Mouse (Mus musculus): ENCODE measurements around the gene Cyp2d11. TPM values are rescaled to one million over a fixed set of nuclear protein-coding genes. Genes with fewer than 3 reads are reported as not detected.
"Not testable (repeated sequence)": the region's sequence is repeated elsewhere in the genome, so short reads cannot be mapped to it uniquely, and the experiment has no call there.

The Cyp2d11 gene
- polyA plus RNA-seq, 1 experiment from 2014 or later, result not detected

DNA sequence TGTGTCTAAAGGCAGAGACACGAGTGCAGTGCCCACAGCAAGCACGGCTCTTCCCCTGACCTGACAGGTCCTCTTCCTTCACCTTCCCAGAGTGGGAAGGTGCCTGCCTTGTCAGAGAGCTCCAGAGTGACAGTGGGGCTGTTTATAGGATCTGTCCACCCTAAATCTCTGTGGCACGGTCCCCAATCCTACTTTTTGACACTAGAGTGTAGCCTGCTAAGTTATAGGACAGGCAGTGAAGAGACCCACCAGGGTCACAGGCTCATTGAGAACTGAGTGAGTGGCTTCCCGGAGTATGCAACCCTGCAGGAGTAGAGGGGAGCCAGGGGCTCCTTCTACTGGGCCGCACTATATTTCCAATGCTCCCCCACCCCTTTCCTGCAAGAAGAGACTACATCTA is 16.1 kb downstream of the Cyp2d11 start:
- Histone ChIP-seq H3K4me3 (ENCODE audit: low read depth, low read length) (no peak overlapping the region), H3K9ac (ENCODE audit: low read length) (no peak overlapping the region), H3K9me3 (ENCODE audit: control insufficient read depth, low read length) (no peaks in the 10 kb centered on the region), H3K4me1 (replicated peaks; ENCODE audit: control insufficient read depth, insufficient read depth, low read length) (peaks cover 23% of the 10 kb centered on the region; the same call in 1 of the 2 replicates), H3K27me3 (replicated peaks; ENCODE audit: control insufficient read depth, insufficient read depth, low read length) (no peaks in the 10 kb centered on the region), H3K36me3 (ENCODE audit: control insufficient read depth, insufficient read depth, low read length) (0 out of 2 replicates have a peak, but pooled peaks cover 6% of the 10 kb centered on the region), H3K4me2 (ENCODE audit: low read length) (no peak overlapping the region), H3K27ac (ENCODE audit: low read depth) (no peak overlapping the region)
- 66% methylated on average over 5 of the region's 5 CpGs for WGBS
- DNase-seq (ENCODE audit: low spot score) (peak; percentile 48), ATAC-seq (replicated peaks; ENCODE audit: low FRiP score, low TSS enrichment, low read depth) (no peak)

DNA sequence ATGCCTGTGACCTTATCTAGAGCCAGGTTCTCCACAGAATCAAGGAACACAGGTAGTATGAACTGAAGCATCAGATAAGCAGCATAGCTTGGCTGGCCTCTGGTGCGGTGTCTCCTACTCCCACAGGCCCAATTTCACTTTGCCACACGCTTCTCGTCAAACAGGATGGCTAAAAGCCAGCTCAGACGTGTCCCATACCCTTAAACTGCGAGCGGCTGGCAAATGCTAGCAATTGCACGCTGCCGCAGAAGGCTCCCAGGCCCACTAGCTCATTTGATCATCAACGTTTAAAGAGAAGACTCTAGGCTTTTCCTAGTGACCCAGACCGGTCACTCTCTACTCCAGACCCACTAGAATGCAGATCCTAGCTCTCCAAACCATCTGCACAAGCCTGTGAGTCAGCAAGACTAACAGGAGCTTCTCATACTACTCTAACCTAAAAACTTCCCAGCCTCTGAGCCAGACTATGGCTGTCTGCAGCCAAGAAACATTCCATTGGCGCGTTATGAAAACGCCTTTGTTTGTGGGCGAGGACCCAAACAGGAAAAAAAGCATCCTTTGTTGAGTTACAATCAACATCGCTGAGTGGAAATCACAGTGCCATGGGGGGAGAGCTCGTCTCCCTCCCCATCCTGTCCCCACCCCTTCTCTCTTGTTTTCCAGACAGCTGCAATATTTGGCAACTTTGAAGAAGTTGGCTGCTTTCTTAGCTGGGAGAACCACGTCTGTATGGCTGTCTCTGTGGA is 17.3 kb downstream of the Cyp2d11 start:
- Histone ChIP-seq H3K4me2 (ENCODE audit: low read length) (no peak overlapping the region), H3K27me3 (replicated peaks; ENCODE audit: control insufficient read depth, insufficient read depth, low read length) (no peaks in the 10 kb centered on the region), H3K36me3 (ENCODE audit: control insufficient read depth, insufficient read depth, low read length) (0 out of 2 replicates have a peak, but pooled peaks cover 6% of the 10 kb centered on the region), H3K27ac (ENCODE audit: low read depth) (no peak overlapping the region), H3K9me3 (ENCODE audit: control insufficient read depth, low read length) (no peaks in the 10 kb centered on the region), H3K4me1 (replicated peaks; ENCODE audit: control insufficient read depth, insufficient read depth, low read length) (peaks cover 23% of the 10 kb centered on the region; the same call in 1 of the 2 replicates), H3K9ac (ENCODE audit: low read length) (no peak overlapping the region), H3K4me3 (ENCODE audit: low read depth, low read length) (no peak overlapping the region)
- WGBS, result 75% methylated on average over 17 of the region's 17 CpGs
- ATAC-seq (replicated peaks; ENCODE audit: low FRiP score, low TSS enrichment, low read depth), result no peak
- DNase-seq (ENCODE audit: low spot score), result peak; percentile 45

DNA sequence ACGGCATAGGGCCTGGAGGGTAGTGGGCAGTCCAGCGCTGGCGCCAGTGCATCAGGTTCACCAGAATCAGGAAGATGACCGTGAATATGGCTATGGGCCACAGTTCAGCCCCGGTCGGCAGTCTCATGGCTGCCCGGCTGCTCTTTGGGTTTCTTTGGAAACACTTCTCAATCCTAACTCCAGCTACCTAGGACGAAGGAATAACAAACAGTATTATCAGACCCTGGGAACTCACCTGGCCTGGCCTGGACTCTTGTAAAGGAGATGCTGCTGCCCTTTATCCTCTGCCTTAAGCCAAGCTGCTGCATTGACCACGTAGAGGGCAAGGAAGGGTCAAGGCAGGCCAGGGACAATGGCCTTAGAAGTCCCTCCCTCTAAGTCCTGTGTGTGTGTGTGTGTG is 18.0 kb downstream of the Cyp2d11 start:
- no peak overlapping the region for H3K27ac ChIP-seq (ENCODE audit: low read depth)
- no peaks in the 10 kb centered on the region for H3K27me3 ChIP-seq (replicated peaks; ENCODE audit: control insufficient read depth, insufficient read depth, low read length)
- ATAC-seq (replicated peaks; ENCODE audit: low FRiP score, low TSS enrichment, low read depth) (no peak), DNase-seq (ENCODE audit: low spot score) (peak; percentile 44)
- no peak overlapping the region for H3K9ac ChIP-seq (ENCODE audit: low read length)
- WGBS, result 90% methylated on average over 9 of the region's 9 CpGs
- H3K4me3 ChIP-seq (ENCODE audit: low read depth, low read length), result no peak overlapping the region
- H3K9me3 ChIP-seq (ENCODE audit: control insufficient read depth, low read length), result no peaks in the 10 kb centered on the region
- H3K4me1 ChIP-seq (replicated peaks; ENCODE audit: control insufficient read depth, insufficient read depth, low read length), result peaks cover 22% of the 10 kb centered on the region; the same call in 1 of the 2 replicates
- H3K36me3 ChIP-seq (ENCODE audit: control insufficient read depth, insufficient read depth, low read length), result 0 out of 2 replicates have a peak, but pooled peaks cover 6% of the 10 kb centered on the region
- no peak overlapping the region for H3K4me2 ChIP-seq (ENCODE audit: low read length)

DNA sequence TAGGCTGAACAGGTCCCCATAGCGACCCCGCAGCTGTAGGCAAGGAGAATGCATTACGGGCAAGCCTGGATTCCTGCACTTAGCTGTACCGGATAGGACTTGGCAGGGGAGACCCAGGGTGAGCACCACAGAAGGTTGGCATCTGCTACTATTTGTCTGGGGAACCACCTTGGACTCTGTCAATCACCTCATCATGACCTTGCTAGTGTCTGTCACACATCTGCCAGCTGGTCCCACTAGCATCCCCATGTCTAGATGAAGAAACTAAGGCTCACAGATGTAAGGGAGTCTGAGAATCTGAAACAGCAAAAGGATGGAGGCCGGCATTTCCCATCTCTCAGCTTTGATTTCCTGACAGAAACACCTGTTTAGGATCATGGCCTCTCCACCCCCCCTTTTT is 19.4 kb downstream of the Cyp2d11 start:
- Histone ChIP-seq H3K4me1 (replicated peaks; ENCODE audit: control insufficient read depth, insufficient read depth, low read length) (peaks cover 14% of the 10 kb centered on the region; the same call in 1 of the 2 replicates), H3K36me3 (ENCODE audit: control insufficient read depth, insufficient read depth, low read length) (0 out of 2 replicates have a peak, but pooled peaks cover 6% of the 10 kb centered on the region), H3K4me3 (ENCODE audit: low read depth, low read length) (no peak overlapping the region), H3K27ac (ENCODE audit: low read depth) (no peak overlapping the region), H3K9ac (ENCODE audit: low read length) (no peak overlapping the region), H3K9me3 (ENCODE audit: control insufficient read depth, low read length) (no peaks in the 10 kb centered on the region), H3K4me2 (ENCODE audit: low read length) (no peak overlapping the region), H3K27me3 (replicated peaks; ENCODE audit: control insufficient read depth, insufficient read depth, low read length) (no peaks in the 10 kb centered on the region)
- ATAC-seq (replicated peaks; ENCODE audit: low FRiP score, low TSS enrichment, low read depth) (no peak), DNase-seq (ENCODE audit: low spot score) (peak; percentile 36)
- WGBS, result 90% methylated on average over 5 of the region's 5 CpGs

DNA sequence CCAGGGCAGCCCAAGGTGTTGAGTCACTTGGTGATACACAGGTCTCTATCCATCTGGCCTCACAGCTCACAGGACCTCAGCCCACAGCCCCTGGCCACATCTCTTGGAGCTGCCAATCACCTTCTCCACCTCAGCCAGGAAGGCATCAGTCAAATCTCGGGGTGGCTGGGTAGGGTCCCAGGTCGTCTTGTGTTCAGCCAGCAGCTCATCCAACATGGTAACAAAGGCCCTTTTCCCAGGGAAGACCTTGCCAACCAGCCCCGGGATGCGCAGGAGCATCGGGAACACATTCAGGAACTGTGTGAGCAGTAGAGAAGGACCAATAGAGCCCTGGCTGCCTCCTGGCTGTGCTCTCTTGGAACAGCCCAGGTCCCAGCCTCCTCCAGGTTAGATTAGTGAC is 20.8 kb downstream of the Cyp2d11 start:
- H3K9ac ChIP-seq (ENCODE audit: low read length), result no peak overlapping the region
- 0 out of 2 replicates have a peak, but pooled peaks cover 6% of the 10 kb centered on the region for H3K36me3 ChIP-seq (ENCODE audit: control insufficient read depth, insufficient read depth, low read length)
- DNase-seq (ENCODE audit: low spot score) (peak; percentile 42), ATAC-seq (replicated peaks; ENCODE audit: low FRiP score, low TSS enrichment, low read depth) (no peak)
- 0 out of 2 replicates have a peak, but pooled peaks cover under 1% of the 10 kb centered on the region for H3K4me1 ChIP-seq (replicated peaks; ENCODE audit: control insufficient read depth, insufficient read depth, low read length)
- H3K27ac ChIP-seq (ENCODE audit: low read depth), result no peak overlapping the region
- 88% methylated on average over 5 of the region's 5 CpGs for WGBS
- no peak overlapping the region for H3K4me2 ChIP-seq (ENCODE audit: low read length)
- H3K9me3 ChIP-seq (ENCODE audit: control insufficient read depth, low read length), result no peaks in the 10 kb centered on the region
- no peak overlapping the region for H3K4me3 ChIP-seq (ENCODE audit: low read depth, low read length)
- H3K27me3 ChIP-seq (replicated peaks; ENCODE audit: control insufficient read depth, insufficient read depth, low read length), result no peaks in the 10 kb centered on the region

DNA sequence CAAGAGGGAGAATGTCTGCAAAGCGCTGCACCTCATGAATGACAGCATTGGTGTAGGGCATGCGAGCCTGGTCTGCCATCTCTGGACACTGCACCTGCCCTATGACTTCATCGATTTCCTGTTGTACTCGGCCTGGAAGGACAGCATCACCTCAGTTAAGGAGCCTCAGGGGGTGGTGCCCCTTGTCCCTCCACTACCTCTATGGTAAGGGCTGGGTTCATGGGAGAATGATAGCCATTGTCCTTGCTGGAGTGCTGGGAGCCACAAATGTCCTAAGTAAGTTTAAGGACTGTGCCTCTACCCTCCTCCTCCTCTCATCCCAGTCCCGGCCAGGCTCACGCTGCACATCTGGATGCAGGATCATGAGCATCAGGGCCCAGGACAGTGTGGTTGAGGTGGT is 21.4 kb downstream of the Cyp2d11 start:
- H3K4me3 ChIP-seq (ENCODE audit: low read depth, low read length), result no peak overlapping the region
- 93% methylated on average over 6 of the region's 6 CpGs for WGBS
- no peaks in the 10 kb centered on the region for H3K9me3 ChIP-seq (ENCODE audit: control insufficient read depth, low read length)
- no peak for ATAC-seq (replicated peaks; ENCODE audit: low FRiP score, low TSS enrichment, low read depth)
- no peak overlapping the region for H3K4me2 ChIP-seq (ENCODE audit: low read length)
- DNase-seq (ENCODE audit: low spot score), result peak; percentile 31
- H3K27me3 ChIP-seq (replicated peaks; ENCODE audit: control insufficient read depth, insufficient read depth, low read length), result no peaks in the 10 kb centered on the region
- no peaks in the 10 kb centered on the region for H3K4me1 ChIP-seq (replicated peaks; ENCODE audit: control insufficient read depth, insufficient read depth, low read length)
- no peak overlapping the region for H3K9ac ChIP-seq (ENCODE audit: low read length)
- 0 out of 2 replicates have a peak, but pooled peaks cover 6% of the 10 kb centered on the region for H3K36me3 ChIP-seq (ENCODE audit: control insufficient read depth, insufficient read depth, low read length)
- H3K27ac ChIP-seq (ENCODE audit: low read depth), result no peak overlapping the region

DNA sequence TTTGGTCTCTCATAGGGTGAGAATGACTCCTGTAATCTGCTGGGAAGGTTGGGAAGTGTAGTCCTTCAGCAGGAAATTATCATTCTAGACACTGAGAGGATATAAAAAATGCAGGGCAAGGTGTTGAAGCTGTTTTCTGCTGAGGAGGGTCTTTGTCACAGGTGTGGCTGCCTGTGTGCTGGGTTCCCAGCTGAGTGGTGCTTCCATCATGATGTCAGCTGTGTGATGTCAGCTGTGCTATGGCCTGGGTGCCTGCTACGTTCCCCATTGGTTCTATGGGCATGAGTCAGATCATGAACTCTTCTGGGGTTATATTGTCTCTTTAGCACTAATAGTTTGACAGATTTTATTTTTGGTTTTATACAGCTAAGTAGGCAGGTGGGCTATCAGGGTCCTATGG is 25.0 kb downstream of the Cyp2d11 start:
- H3K9me3 ChIP-seq (ENCODE audit: control insufficient read depth, low read length), result no peaks in the 10 kb centered on the region
- DNase-seq (ENCODE audit: low spot score) (peak; percentile 41), ATAC-seq (replicated peaks; ENCODE audit: low FRiP score, low TSS enrichment, low read depth) (no peak)
- H3K27me3 ChIP-seq (replicated peaks; ENCODE audit: control insufficient read depth, insufficient read depth, low read length), result no peaks in the 10 kb centered on the region
- no peaks in the 10 kb centered on the region for H3K4me1 ChIP-seq (replicated peaks; ENCODE audit: control insufficient read depth, insufficient read depth, low read length)
- no peak overlapping the region for H3K4me2 ChIP-seq (ENCODE audit: low read length)
- H3K27ac ChIP-seq (ENCODE audit: low read depth), result no peak overlapping the region
- no peak overlapping the region for H3K4me3 ChIP-seq (ENCODE audit: low read depth, low read length)
- WGBS, result 83% methylated on average over 1 of the region's 1 CpGs
- H3K36me3 ChIP-seq (ENCODE audit: control insufficient read depth, insufficient read depth, low read length), result 0 out of 2 replicates have a peak, but pooled peaks cover 3% of the 10 kb centered on the region
- no peak overlapping the region for H3K9ac ChIP-seq (ENCODE audit: low read length)

DNA sequence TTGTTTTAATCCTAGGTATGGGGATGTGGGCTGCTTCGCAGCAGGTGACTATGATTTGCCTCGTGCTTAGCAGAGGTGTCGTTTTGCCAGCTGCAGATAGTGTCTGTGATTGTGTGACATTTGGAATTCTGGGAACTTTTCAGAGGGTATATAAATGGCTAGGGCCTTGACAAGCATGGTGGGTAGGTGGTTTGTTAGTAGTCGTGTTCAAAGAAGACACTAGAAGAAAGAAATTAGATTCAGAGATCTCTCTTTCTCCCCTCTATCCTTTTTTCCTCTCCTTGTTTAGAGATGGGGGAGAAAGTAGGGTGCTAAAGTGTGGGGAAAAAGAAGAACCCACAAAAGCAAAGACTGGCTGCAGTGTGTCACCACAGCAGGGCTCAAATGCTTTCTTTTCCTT is 25.7 kb downstream of the Cyp2d11 start:
- WGBS, result 92% methylated on average over 4 of the region's 4 CpGs
- DNase-seq (ENCODE audit: low spot score), result no peak
- no peaks in the 10 kb centered on the region for H3K9me3 ChIP-seq (ENCODE audit: control insufficient read depth, low read length)

DNA sequence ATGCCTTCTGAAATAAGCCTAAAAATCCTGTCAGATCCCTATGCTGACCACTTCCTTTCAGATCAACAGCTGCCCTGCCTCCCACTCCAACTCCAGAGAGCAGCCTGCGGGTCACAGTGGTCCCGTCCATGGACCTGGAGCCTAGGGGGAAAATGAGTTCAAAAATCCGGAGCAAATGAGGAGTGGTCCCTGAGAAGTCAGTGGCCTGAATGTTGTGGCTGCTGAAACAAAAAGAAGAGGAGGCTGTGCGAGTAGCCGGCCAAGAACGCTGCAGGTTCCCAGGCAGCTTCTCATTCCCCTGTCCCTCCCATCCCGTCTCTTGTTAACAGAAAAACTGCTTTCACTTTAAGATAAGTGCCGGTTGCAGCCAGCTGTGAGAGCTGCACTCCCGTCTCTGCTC is 29.3 kb downstream of the Cyp2d11 start:
- not testable (repeated sequence) for H3K27ac ChIP-seq (ENCODE audit: low read depth); H3K9me3 ChIP-seq (ENCODE audit: control insufficient read depth, low read length); H3K27me3 ChIP-seq (replicated peaks; ENCODE audit: control insufficient read depth, insufficient read depth, low read length); DNase-seq (ENCODE audit: low spot score); ATAC-seq (replicated peaks; ENCODE audit: low FRiP score, low TSS enrichment, low read depth); H3K4me2 ChIP-seq (ENCODE audit: low read length); H3K36me3 ChIP-seq (ENCODE audit: control insufficient read depth, insufficient read depth, low read length); H3K4me3 ChIP-seq (ENCODE audit: low read depth, low read length); H3K9ac ChIP-seq (ENCODE audit: low read length); H3K4me1 ChIP-seq (replicated peaks; ENCODE audit: control insufficient read depth, insufficient read depth, low read length)
- 11% methylated on average over 6 of the region's 9 CpGs for WGBS

More for the DNA sequence above, 25.7 kb downstream of the Cyp2d11 start:
- Histone ChIP-seq H3K4me3 (ENCODE audit: low read depth, low read length) (no peak overlapping the region), H3K9ac (ENCODE audit: low read length) (no peak overlapping the region), H3K27me3 (replicated peaks; ENCODE audit: control insufficient read depth, insufficient read depth, low read length) (no peaks in the 10 kb centered on the region), H3K36me3 (ENCODE audit: control insufficient read depth, insufficient read depth, low read length) (no peaks in the 10 kb centered on the region), H3K4me2 (ENCODE audit: low read length) (no peak overlapping the region), H3K27ac (ENCODE audit: low read depth) (no peak overlapping the region), H3K4me1 (replicated peaks; ENCODE audit: control insufficient read depth, insufficient read depth, low read length) (no peaks in the 10 kb centered on the region)
- ATAC-seq (replicated peaks; ENCODE audit: low FRiP score, low TSS enrichment, low read depth), result no peak

Measured in intestine, embryonic 14.5 days (tissue).